Mouse (Mus musculus): ENCODE data around the gene Cldn13.

GRCm38 (mm10) chr5:134891552-134891951 is 23.8 kb downstream of the Cldn13 start:
- TF ChIP-seq CTCF (IDR thresholded peaks at IDR 0.05; ENCODE audit: control insufficient read depth, insufficient read depth, insufficient read length) (no peak), MYOG (IDR thresholded peaks at IDR 0.05; ENCODE audit: control insufficient read depth, extremely low read depth, insufficient read length) (no peak)
